Mouse (Mus musculus) 3134 (cell line): Measurements from ENCODE around the gene Rhbdd1.

ENCODE experiments used
- DNase-seq: peaks from one replicate; pipeline ENCODE4 v3.0.0-alpha.2; 2011; ENCODE audit warnings: low spot score; ENCODE audit not compliant: insufficient read length; ENCODE audit errors: extremely low read depth

Gene Rhbdd1

GRCm38 (mm10) chr1:82291151-82291797, 25.0 kb upstream of the Rhbdd1 start, which contains the start of gene Irs1:
TSS of gene Irs1 (minus strand) at chr1:82291416.
- peak; percentile 96 for DNase-seq

GRCm38 (mm10) chr1:82291930-82292712, 24.1 kb upstream of the Rhbdd1 start:
- DNase-seq = no peak

- no peak for DNase-seq
These were observed 23.5 kb upstream of the Rhbdd1 start for GRCm38 (mm10) chr1:82292771-82293170.

- peak; percentile 27 for DNase-seq
These were observed 22.1 kb upstream of the Rhbdd1 start for GRCm38 (mm10) chr1:82294102-82294501.

- DNase-seq = no peak
These were observed 17.7 kb upstream of the Rhbdd1 start for GRCm38 (mm10) chr1:82298586-82298985.

GRCm38 (mm10) chr1:82304483-82304882, 11.8 kb upstream of the Rhbdd1 start:
- no peak for DNase-seq

GRCm38 (mm10) chr1:82316746-82317126, 484 bp downstream of the Rhbdd1 start:
- no peak for DNase-seq

GRCm38 (mm10) chr1:82320456-82320855, 4.2 kb downstream of the Rhbdd1 start:
- DNase-seq = no peak

- no peak for DNase-seq
These were observed 4.6 kb downstream of the Rhbdd1 start for GRCm38 (mm10) chr1:82320864-82321263.

- DNase-seq = no peak
These were observed 5.2 kb downstream of the Rhbdd1 start for GRCm38 (mm10) chr1:82321441-82321840.

GRCm38 (mm10) chr1:82324131-82324785, 8.0 kb downstream of the Rhbdd1 start:
- DNase-seq = no peak

- no peak for DNase-seq
These were observed 9.9 kb downstream of the Rhbdd1 start for GRCm38 (mm10) chr1:82326120-82326519.

GRCm38 (mm10) chr1:82328033-82328775, 12.0 kb downstream of the Rhbdd1 start:
- no peak for DNase-seq

GRCm38 (mm10) chr1:82329237-82329953, 13.1 kb downstream of the Rhbdd1 start:
- no peak for DNase-seq

GRCm38 (mm10) chr1:82329954-82330247, 13.6 kb downstream of the Rhbdd1 start:
- DNase-seq = no peak

GRCm38 (mm10) chr1:82334506-82334905, 18.3 kb downstream of the Rhbdd1 start:
- no peak for DNase-seq

GRCm38 (mm10) chr1:82353089-82353488, 36.8 kb downstream of the Rhbdd1 start:
- no peak for DNase-seq

- no peak for DNase-seq
These were observed 37.5 kb downstream of the Rhbdd1 start for GRCm38 (mm10) chr1:82353755-82354154.

GRCm38 (mm10) chr1:82358871-82359647, 42.8 kb downstream of the Rhbdd1 start:
- DNase-seq = no peak

- no peak for DNase-seq
These were observed 43.4 kb downstream of the Rhbdd1 start for GRCm38 (mm10) chr1:82359648-82360026.
